Mouse (Mus musculus): ENCODE results near the gene Acrv1. TPM values are rescaled to one million over a fixed set of nuclear protein-coding genes. Genes with fewer than 3 reads are reported as not detected.
A peak's percentile ranks its signal among the peaks of the same experiment; 100 is the strongest.
"Not testable (repeated sequence)": the region's sequence is repeated elsewhere in the genome, so short reads cannot be mapped to it uniquely, and the experiment has no call there.

The Acrv1 gene
- total RNA-seq (2021): not detected
- long read RNA-seq, experiment 1: 0 reads
- long read RNA-seq, experiment 2: 0 reads

DNA sequence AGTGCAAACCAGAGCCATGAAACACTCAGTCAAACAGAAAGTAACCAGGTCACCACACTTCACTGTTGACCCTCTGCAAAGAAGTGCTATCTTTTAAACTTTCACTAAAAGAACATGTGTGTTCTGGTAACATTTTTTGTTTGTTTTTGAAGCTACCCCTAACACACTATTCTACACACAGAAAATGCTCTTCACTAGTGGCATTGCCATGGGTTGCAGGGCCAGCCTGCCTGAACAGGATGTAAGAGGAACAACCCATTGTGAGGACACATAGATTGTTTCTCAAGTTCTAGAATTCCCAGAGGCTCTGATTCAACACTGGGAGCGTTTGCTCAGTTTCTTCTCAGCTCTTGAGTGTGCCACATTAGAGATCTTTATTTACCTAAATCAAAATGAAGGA lies at the start of gene Acrv1:
TSS of gene Acrv1 (plus strand) at position 301 of the 400 bp plus-strand sequence.
- intact Hi-C loops (cut with DNase I; ENCODE audit: low total_unique reads): no loop called here
- no peak for DNase-seq

DNA sequence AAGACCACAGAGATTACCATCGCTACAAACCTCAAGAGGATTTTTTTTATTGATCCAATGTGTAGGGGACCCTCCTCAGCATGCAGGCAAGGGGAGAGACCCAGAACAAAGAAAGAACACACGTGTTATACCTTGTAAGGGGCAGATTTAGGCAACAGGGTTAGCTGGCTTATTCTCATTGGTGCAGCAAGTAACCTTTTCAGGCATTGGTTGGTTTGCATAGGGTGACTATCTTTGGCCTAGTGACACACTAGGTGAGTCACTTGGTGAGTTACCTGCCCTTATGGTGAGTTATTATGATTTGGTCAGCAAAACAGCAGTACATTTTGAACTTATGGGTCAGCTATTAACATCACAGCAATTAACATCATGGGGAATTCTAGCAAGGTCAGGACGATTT lies 49.7 kb upstream of the Acrv1 start, which contains the start of gene A630095E13Rik:
TSS of gene A630095E13Rik (minus strand) at position 101 of the 400 bp plus-strand sequence.
- intact Hi-C loops (cut with DNase I; ENCODE audit: low total_unique reads): not testable (repeated sequence)

DNA sequence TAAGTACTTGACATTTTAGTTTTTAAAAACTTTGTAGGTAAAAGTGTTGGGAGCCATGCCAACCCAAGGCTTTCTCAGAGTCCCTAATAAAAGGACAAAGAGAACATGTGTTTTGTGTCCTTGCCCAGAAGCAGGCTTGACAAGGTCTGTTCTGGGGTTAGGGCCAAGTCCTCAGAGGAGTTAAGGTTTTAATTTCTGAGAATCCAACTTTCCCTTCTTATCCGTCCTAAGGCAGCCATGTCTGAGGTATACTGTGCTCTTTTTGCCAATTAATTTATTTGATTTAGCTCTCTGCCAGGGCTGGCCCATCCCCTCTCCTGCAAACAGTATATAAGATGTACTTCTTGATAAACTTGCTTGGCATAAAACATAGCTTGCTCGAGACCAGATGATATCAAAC lies 11.6 kb upstream of the Acrv1 start:
- intact Hi-C loops (cut with DNase I; ENCODE audit: low total_unique reads): no loop called here
- no peak for DNase-seq

More for the DNA sequence above, 49.7 kb upstream of the Acrv1 start, which contains the start of gene A630095E13Rik:
- DNase-seq: not testable (repeated sequence)

DNA sequence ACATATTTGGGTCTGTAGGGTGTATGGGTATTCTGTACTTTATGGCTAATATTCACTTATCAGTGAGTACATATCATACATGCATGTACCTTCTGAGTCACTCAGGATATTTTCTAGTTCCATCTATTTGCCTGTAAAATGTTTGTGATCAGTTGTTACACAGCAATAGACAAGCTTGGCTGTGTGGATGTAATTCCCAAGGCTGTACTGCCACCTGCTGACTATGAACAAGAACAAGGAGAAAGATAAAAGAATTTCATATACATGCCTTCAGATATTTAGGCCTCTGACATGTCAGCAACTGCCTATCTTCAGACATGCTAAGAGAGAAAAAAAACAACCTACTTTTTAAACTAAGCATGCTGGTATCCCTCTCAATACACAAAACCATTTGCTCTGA lies 5.7 kb upstream of the Acrv1 start:
- DNase-seq: no peak
- intact Hi-C loops (cut with DNase I; ENCODE audit: low total_unique reads): no loop called here

DNA sequence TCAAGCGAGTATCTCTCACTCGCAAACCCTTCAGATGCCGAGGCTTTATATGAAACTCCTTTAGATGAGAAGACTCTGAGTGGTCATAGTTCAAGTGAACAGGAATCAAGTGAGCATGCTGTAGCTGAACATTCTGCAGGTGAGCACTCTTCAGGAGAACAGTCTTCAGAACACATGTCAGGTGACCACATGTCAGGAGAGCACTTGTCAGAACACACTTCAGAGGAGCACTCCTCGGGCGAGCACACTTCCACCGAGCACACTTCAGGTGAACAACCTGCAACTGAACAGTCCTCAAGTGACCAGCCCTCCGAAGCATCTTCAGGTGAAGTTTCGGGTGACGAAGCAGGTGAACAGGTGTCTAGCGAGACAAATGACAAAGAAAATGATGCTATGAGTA lies 1.3 kb downstream of the Acrv1 start:
- intact Hi-C loops (cut with DNase I; ENCODE audit: low total_unique reads): no loop called here

DNA sequence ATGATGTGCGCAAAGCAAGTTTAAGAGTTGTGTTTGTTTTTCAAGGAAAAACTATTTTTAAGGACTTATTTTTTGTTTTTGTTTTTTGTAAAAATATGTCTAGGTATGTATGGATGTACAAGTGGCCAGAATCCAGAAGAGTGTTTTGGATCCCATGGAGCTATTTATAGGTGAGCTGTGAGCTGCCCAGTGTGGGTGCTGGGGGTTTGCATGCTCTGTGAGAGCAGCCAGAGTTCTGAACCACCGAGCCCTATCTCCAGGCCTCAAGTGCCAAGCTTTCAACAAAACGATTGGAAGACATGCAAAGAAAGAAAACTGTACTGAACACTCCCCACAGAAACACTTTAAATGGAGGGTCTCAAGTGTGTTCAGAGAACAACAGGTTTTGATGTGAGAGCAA lies 12.9 kb downstream of the Acrv1 start:
- no peak for DNase-seq
- intact Hi-C loops (cut with DNase I; ENCODE audit: low total_unique reads): no loop called here

More for the DNA sequence above, 1.3 kb downstream of the Acrv1 start:
- DNase-seq: no peak

DNA sequence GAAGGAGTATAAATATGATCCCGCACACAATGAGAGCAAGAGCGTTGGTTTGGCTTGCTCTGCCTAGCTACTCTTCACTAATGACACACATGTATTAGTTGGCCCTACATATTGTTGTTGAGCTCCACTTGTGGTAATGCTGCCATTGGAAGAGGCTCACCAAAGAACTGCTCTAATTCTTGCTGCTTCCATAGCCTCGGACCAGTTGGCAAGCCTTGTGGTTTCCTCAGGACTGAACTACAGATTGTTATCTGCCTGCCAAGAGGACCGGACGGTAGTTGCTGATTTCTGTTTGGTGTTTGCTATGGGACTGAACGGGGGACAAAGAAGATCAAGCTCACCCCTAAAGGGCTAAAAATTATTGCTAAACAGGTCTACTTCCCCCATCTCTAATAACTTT lies 14.3 kb downstream of the Acrv1 start:
- intact Hi-C loops (cut with DNase I; ENCODE audit: low total_unique reads): no loop called here
- DNase-seq: no peak

DNA sequence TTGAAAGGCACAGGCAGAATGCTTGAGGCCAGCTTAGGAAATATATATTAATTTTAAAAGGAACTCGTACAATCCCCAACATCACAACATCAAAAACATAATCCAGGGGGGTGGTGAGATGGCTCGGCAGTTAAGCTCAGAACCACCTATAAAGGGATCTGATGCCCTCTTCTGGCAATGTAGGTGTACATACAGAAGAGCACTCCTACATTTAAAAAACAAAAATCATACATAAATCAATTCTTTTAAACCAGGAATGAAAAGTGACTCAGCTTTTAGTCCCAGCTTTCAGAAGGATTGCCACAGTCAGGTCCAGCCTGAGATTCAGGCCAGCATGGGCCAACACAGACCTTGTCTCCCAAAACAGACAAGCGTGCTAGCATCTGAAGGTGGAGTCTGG lies 23.6 kb downstream of the Acrv1 start:
- no peak for DNase-seq
- intact Hi-C loops (cut with DNase I; ENCODE audit: low total_unique reads): no loop called here

DNA sequence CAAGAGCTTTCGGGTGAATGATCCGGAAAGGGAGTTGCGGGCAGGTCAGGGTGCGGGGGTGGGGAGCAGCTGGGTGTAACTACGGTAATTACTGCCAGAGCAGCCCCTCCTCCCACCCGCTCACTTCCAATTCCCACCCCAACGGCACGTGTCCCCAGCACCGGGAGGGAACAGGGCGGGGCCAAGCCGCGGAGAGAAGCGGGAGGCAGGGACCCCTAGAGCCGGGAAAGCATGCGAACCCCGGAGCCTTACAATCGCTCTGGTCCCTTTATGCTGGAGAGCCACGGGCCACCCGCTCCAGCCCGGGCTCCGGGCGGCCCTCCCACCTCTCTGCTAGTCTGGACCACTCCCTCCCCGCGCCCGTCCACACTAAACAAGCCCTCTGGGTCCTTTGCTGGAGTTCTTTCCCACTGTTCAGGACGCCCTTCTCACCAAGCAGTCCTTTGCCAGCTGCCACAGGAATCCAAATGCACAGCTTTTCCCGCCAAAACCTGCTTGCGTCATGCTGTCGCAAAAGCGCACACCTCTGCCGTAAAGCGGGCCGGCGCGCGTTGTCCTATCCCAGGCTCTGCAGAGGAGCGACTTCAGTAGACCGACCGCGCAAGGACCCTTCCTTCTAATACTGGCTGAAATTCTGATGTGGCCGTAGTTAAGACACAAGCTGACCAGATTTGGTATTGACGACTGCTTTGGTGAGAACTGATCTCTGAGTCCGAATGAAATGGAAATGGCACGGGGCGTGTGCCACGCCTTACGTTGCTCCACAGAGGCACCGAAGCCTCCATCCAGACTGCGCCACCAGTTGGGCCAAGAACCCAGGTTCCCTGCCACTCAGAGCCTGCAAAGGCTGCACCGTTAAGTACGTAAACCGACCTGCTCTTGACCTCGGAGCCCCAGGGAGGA lies 33.4 kb downstream of the Acrv1 start:
- intact Hi-C loops (cut with DNase I; ENCODE audit: low total_unique reads): no loop called here
- peak; percentile 82 for DNase-seq

DNA sequence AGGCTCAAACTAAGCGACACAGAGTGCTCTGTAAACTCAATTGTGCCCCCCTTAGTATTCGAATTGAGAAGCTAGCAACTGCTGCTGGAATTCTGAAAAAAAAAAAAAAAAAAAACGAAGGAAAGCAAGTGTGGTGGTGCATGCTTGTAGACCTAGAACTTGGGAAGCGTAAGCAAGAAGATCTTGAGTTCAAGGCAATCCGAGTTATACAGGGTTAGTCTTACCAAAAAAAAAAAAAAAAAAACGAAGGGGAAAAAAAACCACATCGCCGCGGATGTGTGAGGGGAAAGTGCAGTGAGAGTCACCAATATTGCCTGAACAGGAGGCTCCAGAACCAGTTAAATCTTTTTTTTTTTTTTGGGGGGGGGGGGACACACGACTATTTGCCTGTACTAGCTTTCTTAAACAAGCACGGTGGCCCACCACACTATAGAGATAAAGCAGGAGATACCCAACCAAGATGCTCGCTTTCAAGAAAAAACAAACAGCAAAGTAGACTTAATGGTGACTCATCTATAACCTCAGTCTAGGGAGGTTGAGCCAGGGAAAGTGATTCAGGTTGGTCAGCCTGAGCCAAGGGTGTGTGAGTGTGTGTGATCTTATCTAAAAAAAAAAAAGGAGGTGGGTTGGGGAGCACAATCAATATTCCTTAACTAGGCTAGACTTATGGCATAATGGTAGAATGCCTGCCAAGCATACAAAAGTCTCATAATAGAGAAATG lies 34.2 kb downstream of the Acrv1 start, which contains the start of gene Chek1:
TSS of gene Chek1 (minus strand) at position 32 of the 722 bp plus-strand sequence.
- no peak for DNase-seq
- intact Hi-C loops (cut with DNase I; ENCODE audit: low total_unique reads): no loop called here

Other genes with a start within 250 kb of the Acrv1 start
- not detected for gene Gm9513, start 217.6 kb upstream of the Acrv1 start, total RNA-seq (2021)
- not detected for gene Gm5615, start 151.3 kb upstream of the Acrv1 start, total RNA-seq (2021)
- gene Gm17689, start 110.6 kb upstream of the Acrv1 start, total RNA-seq (2021): not detected
- not detected for gene A630095E13Rik, start 49.8 kb upstream of the Acrv1 start, total RNA-seq (2021)
- gene Chek1, start 33.8 kb downstream of the Acrv1 start, total RNA-seq (2021): 1 to 10 TPM; 1.4 to 2.1 TPM
- 10 to 100 TPM; 51.7 to 69.5 TPM for gene Stt3a, start 74.5 kb downstream of the Acrv1 start, total RNA-seq (2021)
- gene Ei24, start 104.2 kb downstream of the Acrv1 start, total RNA-seq (2021): 10 to 100 TPM; 51.7 to 56.9 TPM
- gene Fez1, start 128.6 kb downstream of the Acrv1 start, total RNA-seq (2021): 1 to 10 TPM; 2.3 to 3.7 TPM